Mouse (Mus musculus) heart, embryonic 11.5 days (tissue): ENCODE measurements at regions not wholly inside any gene's neighbourhood (a gene's known extent, or its start where the extent isn't known, plus 50 kb on each side); places are given as distances from the start of the nearest gene placed in this dataset.
"Not testable (repeated sequence)": the region's sequence is repeated elsewhere in the genome, so short reads cannot be mapped to it uniquely, and the experiment has no call there.

Experiments used
- ATAC-seq: fragments of 200-750 bp; cut with Nextera tagmentation; replicated peaks from 2 replicates; pipeline ENCODE4 v1.8.0; 2017; ENCODE audit warnings: moderate library complexity; ENCODE audit not compliant: insufficient number of reproducible peaks, low FRiP score, low TSS enrichment
- H3K27ac ChIP-seq: fragments of 300-500 bp; sonication (generic); 2 replicates; pipeline ENCODE4 v1.5.1; 2014; ENCODE audit warnings: mild to moderate bottlenecking, low read depth, low read length
- H3K27me3 ChIP-seq: fragments of 300-500 bp; sonication (generic); 2 replicates; pipeline ENCODE4 v1.6.1; 2014; ENCODE audit warnings: mild to moderate bottlenecking, low read length, mixed read lengths; ENCODE audit not compliant: control insufficient read depth, insufficient read depth
- H3K36me3 ChIP-seq: fragments of 300-500 bp; sonication (generic); 2 replicates; pipeline ENCODE4 v1.6.1; 2014; ENCODE audit warnings: mild to moderate bottlenecking, low read length, moderate library complexity, mixed read lengths; ENCODE audit not compliant: control insufficient read depth, insufficient read depth
- H3K4me1 ChIP-seq: fragments of 300-500 bp; sonication (generic); 2 replicates; pipeline ENCODE4 v1.6.1; 2014; ENCODE audit warnings: low read length; ENCODE audit not compliant: control insufficient read depth, insufficient read depth
- H3K4me2 ChIP-seq: fragments of 300-500 bp; sonication (generic); 2 replicates; pipeline ENCODE4 v1.6.1; 2014; ENCODE audit warnings: mild to moderate bottlenecking, moderate library complexity
- H3K4me3 ChIP-seq: fragments of 300-500 bp; sonication (generic); 2 replicates; pipeline ENCODE4 v1.5.1; 2014; ENCODE audit warnings: low read depth, low read length
- H3K9ac ChIP-seq: fragments of 300-500 bp; sonication (generic); 2 replicates; pipeline ENCODE4 v1.6.1; 2014; ENCODE audit warnings: mild to moderate bottlenecking, low read depth, low read length, moderate library complexity
- H3K9me3 ChIP-seq: fragments of 300-500 bp; sonication (generic); replicated peaks from 2 replicates; pipeline ENCODE4 v1.6.1; 2016; ENCODE audit warnings: low read length; ENCODE audit not compliant: control insufficient read depth
- WGBS: fragments of 180-500 bp; shearing (Covaris S2); extraction: QIAGEN DNeasy Blood & Tissue Kit; methylation state at CpG from one replicate; pipeline ENCODE4 v1.1.7; 2014; ENCODE audit not compliant: insufficient replicate concordance; 5-methylcytosine and 5-hydroxymethylcytosine counted together

DNA sequence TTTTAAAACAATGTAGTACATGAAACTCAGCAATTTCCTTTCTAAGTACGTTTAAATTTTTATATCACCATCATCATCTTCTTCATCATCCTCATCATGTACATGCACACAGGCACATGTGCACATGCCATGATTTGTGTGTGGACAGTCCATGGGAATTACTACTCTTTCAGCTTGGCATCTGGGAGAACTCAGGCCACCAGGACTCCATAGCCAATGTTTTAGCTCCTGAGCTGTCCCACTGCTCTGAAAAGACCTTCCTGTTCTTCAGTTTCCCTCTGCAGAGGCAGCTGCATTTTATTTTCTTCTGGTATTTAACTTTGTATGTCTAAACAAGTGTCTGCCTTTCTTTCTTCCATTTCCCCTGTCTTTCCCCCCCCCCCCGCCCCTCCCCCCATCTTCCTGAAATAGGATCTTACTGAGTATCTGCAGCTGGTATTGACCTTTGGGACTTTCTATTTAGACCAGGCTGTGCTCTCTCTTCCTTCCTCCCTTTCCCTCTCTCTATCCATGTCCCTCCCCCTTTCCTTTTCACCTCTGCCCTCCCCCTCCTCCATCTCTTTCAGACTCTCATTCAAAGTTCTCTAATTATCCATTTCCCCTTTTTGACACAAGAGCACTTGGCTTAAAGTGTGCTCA is 72.8 kb upstream of the Arhgap42 start:
- Histone ChIP-seq H3K4me1 (no peaks in the 10 kb centered on the region), H3K4me3 (no peak overlapping the region), H3K36me3 (no peaks in the 10 kb centered on the region), H3K9me3 (no peaks in the 10 kb centered on the region), H3K27me3 (no peaks in the 10 kb centered on the region), H3K27ac (no peak overlapping the region), H3K9ac (no peak overlapping the region), H3K4me2 (no peak overlapping the region)
- no peak for ATAC-seq
- WGBS, result 59% methylated on average over 2 of the region's 2 CpGs

GRCm38 (mm10) chr9:9311040-9311583 is 72.2 kb upstream of the Arhgap42 start:
- H3K9me3 ChIP-seq, H3K27me3 ChIP-seq, ATAC-seq, H3K9ac ChIP-seq, H3K27ac ChIP-seq, H3K4me2 ChIP-seq, H3K4me3 ChIP-seq, H3K36me3 ChIP-seq, H3K4me1 ChIP-seq: not testable (repeated sequence)
- WGBS, result 75% methylated on average over 6 of the region's 6 CpGs

GRCm38 (mm10) chr9:9290767-9291166 is 51.9 kb upstream of the Arhgap42 start:
- no peak overlapping the region for H3K27ac ChIP-seq
- no peaks in the 10 kb centered on the region for H3K9me3 ChIP-seq
- no peaks in the 10 kb centered on the region for H3K27me3 ChIP-seq
- ATAC-seq, result no peak
- H3K4me2 ChIP-seq, result no peak overlapping the region
- H3K4me3 ChIP-seq, result no peak overlapping the region
- H3K36me3 ChIP-seq, result no peaks in the 10 kb centered on the region
- WGBS, result 44% methylated on average over 3 of the region's 3 CpGs
- H3K4me1 ChIP-seq, result no peaks in the 10 kb centered on the region
- no peak overlapping the region for H3K9ac ChIP-seq

- Histone ChIP-seq H3K9ac (no peak overlapping the region), H3K4me1 (no peaks in the 10 kb centered on the region), H3K4me3 (no peak overlapping the region), H3K4me2 (no peak overlapping the region), H3K36me3 (no peaks in the 10 kb centered on the region), H3K27ac (no peak overlapping the region), H3K9me3 (no peaks in the 10 kb centered on the region), H3K27me3 (no peaks in the 10 kb centered on the region)
- 72% methylated on average over 6 of the region's 6 CpGs for WGBS
- ATAC-seq, result no peak
Measured at GRCm38 (mm10) chr9:9289570-9289969, 50.7 kb upstream of the Arhgap42 start.
